Mouse (Mus musculus) kidney, postnatal 25 days (tissue): Measurements from ENCODE around the gene Plgrkt.

Experiments used
- DNase-seq, 2 experiments: peaks; one replicate each; pipeline ENCODE4 v3.0.0; 2021; ENCODE audit warnings: mixed read lengths in 2 of 2

The Plgrkt gene

GRCm38 (mm10) chr19:29354895-29355877 is 12.0 kb downstream of the Plgrkt start:
- DNase-seq = peak; percentile 91 to 96

DNA sequence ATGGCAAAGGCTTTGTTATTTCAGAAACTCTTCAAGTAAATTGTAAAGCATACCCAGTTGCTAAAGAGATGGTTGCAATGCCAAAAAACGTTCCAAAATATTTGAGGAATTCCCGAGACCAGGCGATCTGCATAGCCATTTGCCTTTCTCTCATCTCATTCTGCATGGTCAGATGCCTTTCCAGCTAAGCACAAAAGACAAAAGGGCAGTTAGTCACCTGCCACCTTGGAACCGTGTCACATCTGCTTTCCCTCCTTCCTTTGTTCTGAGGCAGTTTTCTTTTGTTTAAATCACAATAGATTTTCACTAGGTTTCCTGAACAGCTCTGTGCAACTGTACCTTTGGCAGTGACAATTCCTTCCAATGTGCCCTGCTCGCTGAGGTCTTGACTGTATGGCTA is 16.2 kb downstream of the Plgrkt start:
- no peak for DNase-seq

DNA sequence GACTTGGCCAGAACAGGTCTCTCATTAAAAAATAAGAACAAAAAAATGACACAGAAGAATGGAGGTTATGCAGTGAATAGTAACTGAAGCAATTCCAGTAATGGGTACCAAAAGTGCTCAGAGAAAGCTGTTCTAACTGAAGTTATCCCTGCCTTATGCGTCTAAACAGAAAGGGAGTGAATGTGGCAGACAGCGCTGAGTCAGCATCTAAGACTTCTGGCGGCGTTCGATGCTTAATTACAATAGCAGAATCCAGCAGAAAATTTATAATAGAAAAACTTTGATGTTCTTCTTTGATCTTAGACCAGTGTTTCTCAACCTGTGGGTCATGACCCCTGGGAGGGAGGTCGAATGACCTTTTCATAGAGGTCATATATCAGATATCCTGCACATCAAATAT is 21.6 kb downstream of the Plgrkt start:
- no peak for DNase-seq

DNA sequence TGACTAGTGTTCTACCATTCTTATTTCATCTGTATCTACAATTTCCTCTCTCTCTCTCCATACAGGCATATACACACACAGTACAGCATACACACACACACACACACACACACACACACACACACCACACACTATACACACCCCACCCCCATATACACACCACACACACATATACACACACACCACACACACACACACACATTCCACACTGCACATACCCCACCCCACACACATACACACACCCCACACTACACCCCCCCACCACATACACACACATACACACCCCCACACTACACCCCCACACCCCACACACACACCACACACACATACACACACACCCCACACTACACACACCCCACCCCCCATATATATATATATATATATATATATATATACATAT is 22.3 kb downstream of the Plgrkt start:
- no peak for DNase-seq

DNA sequence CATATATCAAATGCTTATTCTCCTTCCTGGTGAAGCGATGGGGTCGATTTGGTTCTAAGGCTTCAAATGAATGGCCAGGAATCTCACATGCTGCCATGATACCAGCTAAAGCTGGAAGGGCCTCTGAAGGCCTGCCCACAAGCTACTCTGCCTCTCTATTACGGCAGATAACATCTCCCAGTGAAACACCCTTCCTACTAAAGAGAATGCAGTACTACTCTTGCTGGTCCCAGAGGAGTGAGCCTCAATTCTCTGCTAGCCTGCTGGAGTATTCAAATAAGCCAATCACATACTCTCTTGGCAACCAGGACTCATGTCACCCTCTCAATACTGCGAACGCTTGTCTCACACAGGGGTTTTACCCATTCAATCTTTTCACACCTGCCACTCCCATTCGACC is 24.9 kb downstream of the Plgrkt start:
- no peak for DNase-seq

DNA sequence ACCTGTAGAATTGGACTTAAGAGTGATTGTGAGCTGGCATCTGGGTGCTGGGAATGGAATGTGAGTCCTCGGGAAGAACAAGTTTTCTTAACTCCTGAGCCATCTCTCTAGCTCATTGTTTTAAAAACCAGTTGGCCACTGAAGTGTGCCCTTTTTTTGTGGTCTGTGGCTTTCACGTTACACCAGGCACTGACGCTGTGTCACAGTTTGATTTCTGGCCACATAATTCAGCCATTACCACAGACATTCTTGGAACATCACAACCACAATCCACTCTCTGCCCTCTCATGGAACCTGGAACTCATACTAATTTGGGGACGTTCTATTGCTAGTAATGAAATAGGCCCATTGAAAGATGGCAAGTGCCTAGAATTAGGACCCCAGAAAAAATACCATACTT is 26.2 kb downstream of the Plgrkt start:
- DNase-seq = no peak

GRCm38 (mm10) chr19:29336624-29337023 is 30.6 kb downstream of the Plgrkt start:
- DNase-seq = no peak

DNA sequence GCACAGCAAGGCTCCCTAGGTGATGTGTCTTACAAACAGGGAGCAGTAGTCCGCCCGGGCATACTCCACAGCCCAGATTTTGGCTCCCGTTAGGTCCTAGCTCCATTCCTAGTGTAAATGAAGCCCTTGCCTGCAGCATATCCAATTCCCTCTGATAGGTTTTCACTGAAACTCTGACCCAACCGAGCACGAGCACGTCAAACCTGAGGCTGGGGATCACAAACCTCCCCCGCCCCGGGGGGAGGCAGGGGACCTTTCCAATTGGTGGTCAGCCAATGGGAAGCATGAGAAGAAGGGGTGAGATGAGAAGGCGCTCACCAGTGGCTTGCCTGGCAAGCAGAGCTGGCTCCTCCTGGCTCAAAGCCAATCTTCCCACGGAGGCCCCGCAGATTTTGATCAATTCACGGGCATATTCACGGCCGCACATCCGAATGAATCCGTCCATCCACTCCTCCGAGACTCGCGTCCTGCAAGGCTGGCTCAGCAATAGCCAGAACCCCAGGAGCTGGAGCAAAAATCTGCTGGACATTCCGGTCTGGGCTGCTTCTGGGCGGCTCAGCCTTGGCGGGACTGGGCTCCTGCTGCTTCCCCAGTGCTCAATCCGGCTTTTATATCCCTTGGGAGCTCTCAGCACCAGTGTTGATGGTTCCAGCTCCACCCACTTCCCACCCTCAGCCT is 33.0 kb downstream of the Plgrkt start, which contains the start of gene Rln1:
Gene Rln1 (minus strand): TSS at position 603 of the 678 bp plus-strand sequence.
- DNase-seq = peak; percentile 51 to 70

GRCm38 (mm10) chr19:29326822-29327552 is 40.2 kb downstream of the Plgrkt start:
- no peak for DNase-seq

- no peak for DNase-seq
Measured at GRCm38 (mm10) chr19:29326396-29326795, 40.8 kb downstream of the Plgrkt start.

- no peak for DNase-seq
Measured at GRCm38 (mm10) chr19:29325852-29326180, 41.4 kb downstream of the Plgrkt start.

DNA sequence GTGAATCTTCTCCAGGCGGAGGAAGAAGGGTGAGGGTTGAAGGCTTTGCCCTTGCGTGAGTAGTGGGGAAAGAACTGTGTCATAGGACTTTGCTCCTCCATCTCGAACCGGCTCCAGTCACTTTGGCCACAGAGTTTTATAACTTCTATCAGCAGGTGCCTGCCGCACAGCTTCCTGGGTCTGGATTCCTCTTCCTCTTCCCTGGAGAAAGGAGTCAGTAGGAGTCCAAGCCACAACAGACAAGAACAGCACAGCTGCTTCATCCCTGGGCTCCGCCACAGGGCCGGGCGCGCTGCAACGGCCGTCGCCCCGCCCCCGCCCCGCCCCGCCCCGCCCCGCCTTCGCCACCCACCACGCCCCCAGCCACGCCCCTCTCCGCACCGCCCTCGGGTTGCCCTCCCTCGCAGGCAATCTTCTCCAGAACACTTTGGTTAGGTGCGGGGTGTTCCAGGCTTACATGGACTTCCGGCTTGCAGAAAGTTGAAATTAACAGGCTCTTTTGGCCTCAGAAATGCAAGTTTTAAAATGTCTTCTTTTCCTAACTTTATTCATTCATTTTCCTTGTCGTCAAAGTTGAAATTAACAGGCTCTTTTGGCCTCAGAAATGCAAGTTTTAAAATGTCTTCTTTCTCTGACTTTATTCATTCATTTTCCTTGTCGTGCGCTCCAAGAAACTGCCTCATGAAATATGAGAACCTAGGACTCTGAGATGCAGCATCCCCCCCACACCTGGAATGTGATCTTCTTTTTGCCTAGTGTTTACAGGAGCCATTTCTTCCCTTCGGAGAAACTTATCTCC is 41.9 kb downstream of the Plgrkt start, which contains the start of gene Insl6:
Gene Insl6 (minus strand): TSS at position 304 of the 799 bp plus-strand sequence.
- DNase-seq = peak; percentile 82 to 86

DNA sequence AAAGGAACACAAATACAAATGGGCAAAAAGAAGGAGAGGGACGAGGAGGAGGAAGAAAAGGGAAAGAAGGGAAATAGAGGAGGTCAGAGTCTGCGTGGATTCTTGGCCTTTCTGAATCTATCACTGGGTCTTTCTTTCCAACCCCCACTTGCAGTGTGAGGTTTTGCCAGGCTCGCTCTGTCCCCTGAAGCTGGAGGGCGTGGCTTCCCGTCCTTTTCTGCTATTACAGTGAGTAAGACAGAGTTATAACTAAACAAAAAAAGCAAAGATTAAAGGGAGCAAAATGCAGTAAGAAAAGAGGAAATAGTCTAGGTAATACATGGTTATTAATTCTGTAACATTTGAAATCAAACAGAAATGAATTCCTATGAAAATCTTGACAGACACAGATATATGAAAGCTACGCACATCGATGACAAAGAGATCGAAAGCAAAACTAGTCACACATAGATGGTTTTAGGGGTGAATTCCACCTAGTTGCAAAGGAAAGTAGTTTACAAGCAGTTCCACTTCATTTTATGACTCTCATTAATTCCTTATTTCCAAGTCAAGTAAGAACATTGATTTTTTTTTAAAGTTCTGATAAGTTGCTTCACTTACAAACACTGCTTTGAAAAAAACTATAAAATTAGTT is 43.7 kb downstream of the Plgrkt start:
- DNase-seq = no peak

DNA sequence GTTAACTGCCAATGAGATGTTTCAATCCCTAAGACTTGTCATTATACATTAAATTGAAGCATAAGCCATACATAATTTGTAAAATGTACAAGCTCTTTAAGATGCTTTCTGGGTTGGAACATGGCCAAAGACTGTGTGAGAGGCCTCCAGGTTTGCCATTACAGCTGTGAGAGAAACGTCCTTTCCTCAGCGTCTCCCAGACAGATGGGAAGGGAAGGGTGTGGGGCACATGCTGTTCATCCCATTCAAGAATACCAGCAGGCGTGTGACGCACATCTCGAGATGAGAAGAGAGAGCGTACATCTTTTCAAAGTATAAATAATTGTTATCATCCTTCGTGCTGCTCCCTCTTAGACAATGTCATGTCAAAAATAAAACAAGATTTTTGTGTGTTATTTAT is 54.5 kb downstream of the Plgrkt start:
- DNase-seq = no peak

GRCm38 (mm10) chr19:29311791-29312190 is 55.4 kb downstream of the Plgrkt start:
- no peak for DNase-seq

DNA sequence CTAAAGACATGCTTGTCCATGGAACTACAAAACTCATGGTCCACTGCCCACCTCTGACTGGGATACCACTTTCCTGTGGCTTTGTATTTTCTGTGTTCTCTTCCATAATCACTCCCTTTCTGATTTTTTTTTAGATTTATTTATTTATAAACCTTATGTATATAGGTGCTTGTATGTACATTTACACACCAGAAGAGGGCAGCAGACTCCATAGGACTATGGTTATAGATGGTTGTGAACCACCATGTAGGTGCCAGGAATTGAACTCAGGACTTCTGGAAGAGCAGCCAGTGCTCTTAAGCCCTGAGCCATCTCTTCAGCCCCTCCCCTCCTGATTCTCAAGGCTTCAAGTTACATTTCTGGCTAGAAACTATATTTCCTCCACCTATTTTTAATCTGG is 58.4 kb downstream of the Plgrkt start:
- no peak for DNase-seq

GRCm38 (mm10) chr19:29302119-29302518 is 65.1 kb downstream of the Plgrkt start:
- no peak for DNase-seq

DNA sequence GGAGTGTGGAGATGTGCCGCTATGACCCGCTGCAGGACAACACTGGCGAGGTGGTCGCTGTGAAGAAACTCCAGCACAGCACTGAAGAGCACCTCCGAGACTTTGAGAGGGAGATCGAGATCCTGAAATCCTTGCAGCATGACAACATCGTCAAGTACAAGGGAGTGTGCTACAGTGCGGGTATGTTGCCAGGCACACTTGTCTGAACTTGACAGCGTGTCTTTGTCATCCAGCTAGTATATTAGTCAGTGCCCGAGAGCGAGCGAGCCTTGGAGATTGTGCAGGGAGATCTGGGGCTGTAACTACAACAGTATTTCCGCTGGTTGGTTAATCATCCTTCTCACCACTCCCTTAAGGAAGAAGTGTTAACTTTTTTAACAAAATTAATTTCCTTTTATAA is 66.3 kb downstream of the Plgrkt start:
- no peak for DNase-seq
